Mouse (Mus musculus) forelimb bud, embryonic 11.5 days (tissue): Measurements from ENCODE around the gene Cnpy1.

Source experiments
- DNase-seq: peaks from one replicate; pipeline ENCODE4 v3.0.0-alpha.2; 2012; ENCODE audit warnings: low read depth, low spot score

Gene Cnpy1

GRCm38 (mm10) chr5:28239829-28240228, 5.8 kb downstream of the Cnpy1 start:
- DNase-seq = no peak

DNA sequence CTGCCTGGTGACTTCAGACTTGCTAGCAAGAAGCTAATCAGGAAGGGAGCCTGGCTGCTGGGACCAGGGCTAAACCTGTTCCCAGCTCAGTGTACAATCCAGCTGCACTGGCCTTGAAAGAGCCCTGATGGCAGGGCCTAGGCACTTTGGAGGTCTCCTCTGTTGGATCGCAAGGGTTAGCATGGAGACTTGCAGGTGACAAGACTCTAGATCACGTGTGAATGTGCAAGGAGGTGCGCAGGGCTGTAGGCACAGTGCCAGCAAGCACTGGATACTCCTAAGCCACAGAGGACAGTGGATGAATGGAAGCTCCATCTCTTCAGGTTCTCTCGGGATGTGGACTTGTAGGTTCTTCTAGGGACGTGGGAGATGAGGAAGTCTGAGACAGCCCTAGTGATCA, 6.7 kb downstream of the Cnpy1 start:
- DNase-seq = no peak

- no peak for DNase-seq
These were observed 7.5 kb downstream of the Cnpy1 start for GRCm38 (mm10) chr5:28238152-28238551.

DNA sequence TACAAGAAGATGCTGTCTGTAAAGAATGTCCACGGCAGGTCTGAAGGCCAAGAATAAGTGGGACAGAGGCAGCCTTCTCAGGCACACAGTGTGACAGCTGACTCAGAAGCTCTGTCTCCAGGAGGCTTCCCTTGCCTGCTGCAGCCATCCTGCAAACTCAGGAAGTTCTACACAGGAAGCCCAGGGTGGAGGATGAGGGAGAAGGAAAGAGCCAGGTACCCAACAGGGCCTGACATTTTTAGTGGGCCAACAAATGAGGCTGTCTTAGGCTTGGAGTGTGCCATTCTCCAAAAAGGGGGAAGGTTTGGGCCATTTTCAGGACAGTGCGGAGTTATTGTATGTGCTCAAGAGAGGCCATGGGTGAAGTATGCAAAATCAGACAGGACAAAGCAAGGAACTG, 7.9 kb downstream of the Cnpy1 start:
- no peak for DNase-seq

DNA sequence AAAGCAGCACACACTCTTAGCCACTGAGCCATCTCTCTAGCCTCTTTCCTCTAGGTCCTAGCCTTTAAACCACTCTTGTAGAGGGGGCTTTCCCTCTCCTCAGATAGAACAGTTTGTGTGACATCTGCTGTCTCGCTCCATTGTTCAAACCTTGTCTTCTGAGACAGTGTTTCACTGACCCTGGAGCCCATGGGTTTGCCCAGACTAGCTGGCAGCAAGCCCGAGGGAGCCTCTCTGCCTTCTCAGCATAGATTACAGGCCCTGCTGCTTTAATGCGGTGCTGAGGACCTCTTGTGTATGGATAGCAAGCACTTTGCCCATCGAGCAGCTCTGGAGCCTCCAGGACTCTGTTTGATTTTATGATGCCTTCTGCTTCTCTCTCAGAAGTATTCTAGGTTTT, 8.6 kb downstream of the Cnpy1 start:
- no peak for DNase-seq

DNA sequence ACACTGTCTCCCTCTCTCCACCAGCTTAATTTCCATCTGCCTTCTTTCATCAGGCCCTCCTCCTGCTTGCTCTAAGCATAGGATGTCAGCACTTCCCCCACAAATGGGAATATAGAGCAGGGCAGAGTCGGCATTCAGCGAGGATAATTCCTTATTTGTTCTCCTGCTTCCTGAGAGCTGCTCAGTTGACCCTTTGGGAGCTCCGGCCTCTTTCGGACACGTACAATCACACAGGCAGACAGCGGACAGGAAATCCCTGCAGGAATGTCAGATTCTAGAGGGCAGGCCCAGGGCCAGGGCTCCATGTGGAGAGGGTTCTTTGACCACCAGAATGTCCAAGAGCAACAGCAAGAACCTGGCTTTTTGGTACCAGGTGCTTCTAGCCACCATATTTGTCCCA, 9.5 kb downstream of the Cnpy1 start:
- DNase-seq = no peak

DNA sequence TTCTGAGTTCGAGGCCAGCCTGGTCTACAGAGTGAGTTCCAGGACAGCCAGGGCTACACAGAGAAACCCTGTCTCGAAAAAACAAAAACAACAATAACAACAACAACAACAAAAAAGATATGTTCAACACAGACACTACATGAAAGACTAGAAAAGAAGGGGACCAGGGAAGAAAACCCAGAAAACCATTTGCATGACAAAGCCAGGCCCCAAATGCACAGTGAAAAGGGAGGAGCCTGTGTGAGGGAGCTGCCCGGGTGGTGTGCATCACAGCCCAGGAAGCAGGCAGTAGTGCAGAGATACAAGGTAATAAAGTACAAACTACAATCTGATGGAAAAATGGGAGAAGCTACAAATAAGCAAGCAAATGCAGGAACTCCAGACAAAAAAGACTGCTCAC, 13.5 kb downstream of the Cnpy1 start:
- no peak for DNase-seq

GRCm38 (mm10) chr5:28219596-28219995, 26.0 kb downstream of the Cnpy1 start:
- no peak for DNase-seq

- no peak for DNase-seq
These were observed 32.2 kb downstream of the Cnpy1 start for GRCm38 (mm10) chr5:28213441-28213840.

DNA sequence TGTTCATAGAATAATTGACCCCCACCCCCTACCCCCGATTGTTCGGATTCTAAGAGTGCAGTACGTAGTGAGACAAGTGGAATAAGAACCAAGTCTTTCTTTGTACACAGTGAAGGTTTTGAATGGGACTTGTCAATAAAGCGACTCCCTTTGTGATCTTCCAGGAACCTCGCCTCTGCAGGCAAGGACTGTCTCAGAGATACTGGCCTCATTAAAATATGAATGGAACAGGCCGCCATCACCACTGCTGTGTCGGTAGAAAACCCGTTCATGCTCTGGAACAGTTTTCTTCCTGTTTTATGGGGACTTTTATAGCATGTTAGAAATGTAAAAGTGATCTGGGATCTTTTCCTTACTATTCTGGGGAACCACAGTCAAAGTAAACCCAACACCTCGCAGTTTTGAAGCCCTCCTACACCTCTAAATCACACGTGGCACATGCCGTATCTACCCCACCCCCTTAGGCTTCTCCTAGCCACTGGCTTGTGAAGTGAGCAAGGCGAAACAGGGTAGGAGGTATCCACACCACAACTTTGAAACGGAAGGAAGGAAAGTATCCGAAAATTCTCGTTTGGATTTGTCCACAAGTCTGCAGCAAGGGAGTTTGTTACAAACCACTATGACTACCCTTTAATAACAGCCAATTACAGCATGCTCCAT, 33.8 kb downstream of the Cnpy1 start:
- DNase-seq = no peak

DNA sequence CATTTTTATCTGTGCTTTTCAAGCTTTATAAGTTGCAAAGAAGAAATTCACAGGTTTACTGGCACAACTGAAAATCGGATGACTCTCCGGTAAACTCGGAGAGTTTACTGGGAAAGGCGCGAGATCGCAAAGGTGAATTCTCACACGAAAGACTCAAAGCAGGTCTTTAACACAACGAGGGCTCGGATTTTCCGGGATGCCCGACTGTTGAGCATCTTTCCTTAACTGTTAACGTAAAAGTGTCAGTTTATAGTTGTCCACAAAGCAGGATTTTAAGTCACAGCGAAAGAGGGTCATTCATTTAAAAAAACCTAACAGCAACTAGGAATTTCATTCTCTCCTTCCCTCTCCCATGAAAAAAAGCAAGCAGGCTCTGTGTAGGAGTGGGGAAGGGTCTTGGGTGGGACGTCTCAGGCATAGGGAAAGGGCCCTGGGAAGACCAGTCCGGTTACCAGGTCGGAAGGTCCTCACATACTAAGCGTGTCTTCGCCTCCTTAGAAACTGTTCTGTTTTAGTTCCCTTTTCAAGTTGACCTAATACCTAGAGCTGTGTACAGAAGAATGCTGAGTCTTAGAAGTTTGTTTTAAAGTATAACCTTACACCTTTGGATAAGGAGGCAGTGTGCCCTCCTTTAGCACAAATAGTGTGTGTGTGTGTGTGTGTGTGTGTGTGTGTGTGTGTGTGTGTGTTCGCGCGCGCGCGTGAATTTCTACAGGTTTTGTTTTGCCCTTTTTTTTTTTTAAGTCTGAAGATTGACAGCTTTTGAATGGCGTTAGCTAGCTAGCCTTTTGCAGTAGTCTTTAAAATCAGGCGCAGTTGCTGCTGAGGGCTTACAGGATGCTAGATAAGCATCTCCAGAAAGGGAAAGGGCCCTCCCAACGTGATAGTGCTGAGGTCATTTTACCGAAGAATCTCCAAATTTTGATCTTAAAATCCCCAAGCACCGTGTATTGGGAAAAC, 34.7 kb downstream of the Cnpy1 start:
- DNase-seq = no peak

DNA sequence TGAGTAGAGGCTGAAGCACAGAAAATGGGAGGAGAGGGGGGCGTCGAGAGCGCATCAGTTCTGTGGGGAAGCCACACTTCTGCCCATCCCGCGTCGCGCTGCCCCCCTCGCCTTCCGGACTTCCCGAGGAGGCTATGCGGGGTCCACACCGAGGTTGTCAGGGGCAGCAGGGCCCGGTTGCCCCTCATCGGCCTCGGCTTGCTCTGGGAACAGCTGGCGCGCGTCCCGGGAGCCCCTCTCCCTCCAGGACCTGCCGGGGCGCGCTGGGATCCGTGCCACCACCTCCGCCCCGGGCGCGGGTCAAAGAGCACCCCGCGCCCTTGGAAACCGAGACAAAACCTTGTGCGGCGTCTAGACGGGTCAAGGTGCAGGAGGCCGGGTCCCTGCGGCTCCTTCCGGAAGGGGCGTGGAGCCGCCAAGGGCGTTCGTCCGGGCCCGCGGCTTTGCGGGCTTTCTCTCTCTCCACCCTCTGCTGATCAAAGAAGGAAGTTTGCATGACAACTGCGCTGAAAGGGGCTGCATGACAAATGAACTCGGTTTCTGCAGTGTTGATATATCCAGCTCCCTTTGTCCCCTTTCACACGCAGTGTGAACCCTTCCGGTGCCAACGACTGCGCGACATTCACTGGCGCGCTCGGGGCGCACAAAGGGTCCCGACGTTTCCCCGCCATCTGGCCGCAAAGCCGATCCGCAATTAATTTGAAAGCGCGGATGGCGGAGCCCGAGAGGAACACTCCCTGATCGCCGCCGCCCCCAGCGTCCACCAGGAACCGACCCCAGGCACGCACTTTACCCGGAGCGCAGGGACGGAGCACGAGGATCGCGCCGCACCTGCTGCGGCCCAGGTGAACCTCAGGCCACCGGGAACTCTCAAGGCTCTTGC, 35.8 kb downstream of the Cnpy1 start:
- DNase-seq = no peak

DNA sequence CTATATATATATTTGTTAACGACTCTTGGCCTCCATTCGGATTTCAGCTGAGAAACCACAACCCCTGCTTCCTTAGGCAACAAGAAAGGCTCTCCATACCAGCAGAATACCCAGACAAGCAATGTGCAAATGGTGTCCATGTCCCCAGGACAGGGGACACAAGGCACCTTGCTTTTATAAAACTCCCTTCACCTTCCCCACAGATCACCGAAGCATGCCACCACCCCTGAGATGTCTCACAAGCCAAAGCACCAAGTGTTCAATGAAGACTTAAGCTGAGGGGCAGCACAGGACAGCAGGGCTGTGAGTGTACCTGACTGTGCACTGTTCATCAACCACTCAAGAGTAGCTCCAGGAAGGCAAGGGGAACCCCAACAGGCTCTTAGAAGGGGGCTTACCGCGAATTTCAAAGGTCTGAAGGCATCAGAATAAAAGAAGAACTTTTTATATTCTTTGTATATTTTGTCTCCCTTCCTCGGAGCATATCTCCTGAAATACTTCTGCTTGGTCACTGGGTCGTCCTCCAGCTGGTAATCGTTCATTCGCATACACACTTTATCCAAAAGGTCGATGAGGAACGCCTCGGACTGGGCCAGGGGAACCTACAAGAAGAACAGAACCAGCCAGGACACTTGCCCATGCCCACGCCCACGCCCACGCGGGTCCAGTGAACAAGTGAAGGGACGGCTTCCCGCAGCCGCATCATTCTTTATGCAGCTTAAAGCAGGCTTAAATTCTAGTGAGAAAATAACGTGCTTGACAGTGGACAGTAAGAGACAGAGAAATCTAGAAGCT, 36.7 kb downstream of the Cnpy1 start:
- DNase-seq = no peak

GRCm38 (mm10) chr5:28207043-28207442, 38.6 kb downstream of the Cnpy1 start:
- no peak for DNase-seq

- DNase-seq = no peak
These were observed 39.2 kb downstream of the Cnpy1 start for GRCm38 (mm10) chr5:28206448-28206847.

DNA sequence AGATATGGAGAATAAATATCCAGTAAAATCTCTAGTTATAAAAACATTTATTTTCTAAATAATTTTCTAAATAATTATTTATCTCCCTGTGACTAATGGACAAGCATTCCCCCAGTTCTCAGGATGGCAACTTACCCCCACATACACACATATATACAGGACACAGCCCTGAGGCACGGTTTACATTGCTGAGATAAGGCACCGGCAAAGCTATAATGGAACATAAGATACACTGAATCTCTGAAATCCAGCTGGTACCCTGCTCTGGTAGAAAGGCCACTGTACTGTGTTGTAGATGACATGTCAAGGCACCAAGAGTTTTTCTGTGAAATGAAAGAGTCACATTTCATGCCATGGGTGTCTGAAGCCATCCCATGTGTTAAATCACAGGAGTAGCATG, 40.9 kb downstream of the Cnpy1 start:
- no peak for DNase-seq

- DNase-seq = no peak
These were observed 42.5 kb downstream of the Cnpy1 start for GRCm38 (mm10) chr5:28203086-28203485.

GRCm38 (mm10) chr5:28199089-28199873, 46.3 kb downstream of the Cnpy1 start:
- DNase-seq = no peak

DNA sequence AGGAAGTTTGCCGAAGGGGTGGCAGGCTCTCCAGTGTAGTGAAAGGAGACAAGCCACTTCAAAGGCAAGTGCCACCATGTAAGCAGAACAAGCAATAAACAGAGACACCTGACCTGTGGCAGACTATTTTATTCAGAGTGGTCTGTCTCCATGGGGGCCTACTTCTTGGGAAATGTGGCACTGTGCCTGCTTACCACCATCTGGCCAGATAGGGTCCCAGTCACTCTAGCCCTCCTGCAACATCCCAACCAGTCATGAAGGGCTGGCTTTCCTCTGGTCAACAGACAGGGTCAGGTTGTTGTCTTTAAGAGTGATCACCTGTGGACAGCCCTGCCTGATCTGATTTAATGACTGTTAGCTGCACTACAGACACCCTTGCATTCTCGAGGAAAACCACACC, 50.1 kb downstream of the Cnpy1 start:
- DNase-seq = no peak

- DNase-seq = no peak
These were observed 53.5 kb downstream of the Cnpy1 start for GRCm38 (mm10) chr5:28192099-28192454.
